Mouse (Mus musculus): Measurements from ENCODE around the gene Unc79.

Unc79 gene

GRCm38 (mm10) chr12:103041401-103041800 lies 92.7 kb downstream of the Unc79 start:
- DNase-seq (ENCODE audit: low read depth, low spot score) = no peak

GRCm38 (mm10) chr12:103042711-103043110 lies 94.1 kb downstream of the Unc79 start:
- no peak for DNase-seq (ENCODE audit: low read depth, low spot score)

GRCm38 (mm10) chr12:103044422-103044821 lies 95.8 kb downstream of the Unc79 start:
- DNase-seq (ENCODE audit: low read depth, low spot score) = no peak

GRCm38 (mm10) chr12:103049865-103050264 lies 101.2 kb downstream of the Unc79 start:
- no peak for DNase-seq (ENCODE audit: low read depth, low spot score)

- DNase-seq (ENCODE audit: low read depth, low spot score) = no peak
Measured at GRCm38 (mm10) chr12:103059321-103060053, 110.8 kb downstream of the Unc79 start.

- no peak for DNase-seq (ENCODE audit: low read depth, low spot score)
Measured at GRCm38 (mm10) chr12:103060791-103061190, 112.1 kb downstream of the Unc79 start.

- DNase-seq (ENCODE audit: low read depth, low spot score) = no peak
Measured at GRCm38 (mm10) chr12:103062133-103062532, 113.5 kb downstream of the Unc79 start.

GRCm38 (mm10) chr12:103064944-103065343 lies 116.3 kb downstream of the Unc79 start:
- DNase-seq (ENCODE audit: low read depth, low spot score) = peak; percentile 58

- DNase-seq (ENCODE audit: low read depth, low spot score) = no peak
Measured at GRCm38 (mm10) chr12:103068161-103068560, 119.5 kb downstream of the Unc79 start.

- no peak for DNase-seq (ENCODE audit: low read depth, low spot score)
Measured at GRCm38 (mm10) chr12:103069565-103069964, 120.9 kb downstream of the Unc79 start.

GRCm38 (mm10) chr12:103073953-103074352 lies 125.3 kb downstream of the Unc79 start:
- DNase-seq (ENCODE audit: low read depth, low spot score) = no peak

GRCm38 (mm10) chr12:103078751-103079150 lies 130.1 kb downstream of the Unc79 start:
- DNase-seq (ENCODE audit: low read depth, low spot score) = no peak

GRCm38 (mm10) chr12:103080055-103080454 lies 131.4 kb downstream of the Unc79 start:
- no peak for DNase-seq (ENCODE audit: low read depth, low spot score)

- DNase-seq (ENCODE audit: low read depth, low spot score) = no peak
Measured at GRCm38 (mm10) chr12:103091831-103092230, 143.2 kb downstream of the Unc79 start.

- no peak for DNase-seq (ENCODE audit: low read depth, low spot score)
Measured at GRCm38 (mm10) chr12:103095160-103095559, 146.5 kb downstream of the Unc79 start.

GRCm38 (mm10) chr12:103099185-103099584 lies 150.5 kb downstream of the Unc79 start:
- peak; percentile 17 for DNase-seq (ENCODE audit: low read depth, low spot score)

- DNase-seq (ENCODE audit: low read depth, low spot score) = peak; percentile 30
Measured at GRCm38 (mm10) chr12:103100088-103100487, 151.4 kb downstream of the Unc79 start.

GRCm38 (mm10) chr12:103103041-103103440 lies 154.4 kb downstream of the Unc79 start:
- no peak for DNase-seq (ENCODE audit: low read depth, low spot score)

GRCm38 (mm10) chr12:103103601-103104000 lies 154.9 kb downstream of the Unc79 start:
- DNase-seq (ENCODE audit: low read depth, low spot score) = peak; percentile 46

GRCm38 (mm10) chr12:103109301-103109700 lies 160.6 kb downstream of the Unc79 start:
- no peak for DNase-seq (ENCODE audit: low read depth, low spot score)

- DNase-seq (ENCODE audit: low read depth, low spot score) = no peak
Measured at GRCm38 (mm10) chr12:103116639-103117038, 168.0 kb downstream of the Unc79 start.

GRCm38 (mm10) chr12:103117517-103118193 lies 169.0 kb downstream of the Unc79 start:
- DNase-seq (ENCODE audit: low read depth, low spot score) = no peak

GRCm38 (mm10) chr12:103121928-103122327 lies 173.3 kb downstream of the Unc79 start:
- no peak for DNase-seq (ENCODE audit: low read depth, low spot score)

All from A20 (cell line).